Mouse (Mus musculus): ENCODE results near the gene Camk2b. TPM values are rescaled to one million over a fixed set of nuclear protein-coding genes. Genes with fewer than 3 reads are reported as not detected.
A peak's percentile ranks its signal among the peaks of the same experiment; 100 is the strongest.

The Camk2b gene
- polyA plus RNA-seq, 1 experiment from 2014 or later = 51.6 TPM

- Histone ChIP-seq H3K36me3 (ENCODE audit: control insufficient read depth, insufficient read depth, low read length) (no peaks in the 10 kb centered on the region), H3K4me1 (ENCODE audit: control insufficient read depth, insufficient read depth, low read length) (peaks cover 14% of the 10 kb centered on the region)
- WGBS = 82% methylated on average over 9 of the region's 9 CpGs
These were observed 64.0 kb downstream of the Camk2b start for GRCm38 (mm10) chr11:6001981-6002649.

GRCm38 (mm10) chr11:6000961-6001682 lies 65.0 kb downstream of the Camk2b start:
- ATAC-seq = no peak
- no peaks in the 10 kb centered on the region for H3K27me3 ChIP-seq (replicated peaks; ENCODE audit: control insufficient read depth, insufficient read depth, low read length)
- 77% methylated on average over 14 of the region's 14 CpGs for WGBS
- no peaks in the 10 kb centered on the region for H3K9me3 ChIP-seq (replicated peaks; ENCODE audit: control insufficient read depth, low read length)
- 0 out of 2 replicates have a peak overlapping the region, but pooled peaks have one; percentile 55 for H3K27ac ChIP-seq (ENCODE audit: low read depth, low read length)
- peaks cover 14% of the 10 kb centered on the region for H3K4me1 ChIP-seq (ENCODE audit: control insufficient read depth, insufficient read depth, low read length)
- peak overlapping the region; percentile 25; the same call in 1 of the 2 replicates for H3K9ac ChIP-seq (ENCODE audit: low read length)
- H3K4me2 ChIP-seq (ENCODE audit: low read length) = no peak overlapping the region
- no peak overlapping the region for H3K4me3 ChIP-seq (ENCODE audit: low read depth, low read length)
- H3K36me3 ChIP-seq (ENCODE audit: control insufficient read depth, insufficient read depth, low read length) = no peaks in the 10 kb centered on the region
- no peak for DNase-seq (ENCODE audit: low spot score)

More at GRCm38 (mm10) chr11:6001981-6002649, 64.0 kb downstream of the Camk2b start:
- no peaks in the 10 kb centered on the region for H3K9me3 ChIP-seq (replicated peaks; ENCODE audit: control insufficient read depth, low read length)
- ATAC-seq = no peak
- H3K27ac ChIP-seq (ENCODE audit: low read depth, low read length) = no peak overlapping the region
- no peak overlapping the region for H3K4me3 ChIP-seq (ENCODE audit: low read depth, low read length)
- no peak for DNase-seq (ENCODE audit: low spot score)
- H3K27me3 ChIP-seq (replicated peaks; ENCODE audit: control insufficient read depth, insufficient read depth, low read length) = no peaks in the 10 kb centered on the region
- H3K9ac ChIP-seq (ENCODE audit: low read length) = no peak overlapping the region
- H3K4me2 ChIP-seq (ENCODE audit: low read length) = no peak overlapping the region

GRCm38 (mm10) chr11:5999832-6000771 lies 66.1 kb downstream of the Camk2b start:
- Histone ChIP-seq H3K4me3 (ENCODE audit: low read depth, low read length) (no peak overlapping the region), H3K4me2 (ENCODE audit: low read length) (peak overlapping the region; percentile 12; the same call in 1 of the 2 replicates), H3K4me1 (ENCODE audit: control insufficient read depth, insufficient read depth, low read length) (peaks cover 14% of the 10 kb centered on the region), H3K36me3 (ENCODE audit: control insufficient read depth, insufficient read depth, low read length) (no peaks in the 10 kb centered on the region), H3K9ac (ENCODE audit: low read length) (peak overlapping the region; percentile 25; the same call in 1 of the 2 replicates), H3K27ac (ENCODE audit: low read depth, low read length) (peak overlapping the region; percentile 76), H3K27me3 (replicated peaks; ENCODE audit: control insufficient read depth, insufficient read depth, low read length) (no peaks in the 10 kb centered on the region), H3K9me3 (replicated peaks; ENCODE audit: control insufficient read depth, low read length) (no peaks in the 10 kb centered on the region)
- ATAC-seq (peak; percentile 92), DNase-seq (ENCODE audit: low spot score) (peak; percentile 88)
- WGBS = 6% methylated on average over 8 of the region's 8 CpGs

GRCm38 (mm10) chr11:5998472-5998871 lies 67.7 kb downstream of the Camk2b start:
- DNase-seq (ENCODE audit: low spot score) (no peak), ATAC-seq (no peak)
- no peak overlapping the region for H3K9ac ChIP-seq (ENCODE audit: low read length)
- H3K4me1 ChIP-seq (ENCODE audit: control insufficient read depth, insufficient read depth, low read length) = peaks cover 14% of the 10 kb centered on the region
- H3K27ac ChIP-seq (ENCODE audit: low read depth, low read length) = no peak overlapping the region
- H3K4me3 ChIP-seq (ENCODE audit: low read depth, low read length) = no peak overlapping the region
- WGBS = 96% methylated on average over 2 of the region's 2 CpGs
- H3K27me3 ChIP-seq (replicated peaks; ENCODE audit: control insufficient read depth, insufficient read depth, low read length) = no peaks in the 10 kb centered on the region
- H3K36me3 ChIP-seq (ENCODE audit: control insufficient read depth, insufficient read depth, low read length) = no peaks in the 10 kb centered on the region
- H3K4me2 ChIP-seq (ENCODE audit: low read length) = no peak overlapping the region
- H3K9me3 ChIP-seq (replicated peaks; ENCODE audit: control insufficient read depth, low read length) = no peaks in the 10 kb centered on the region

GRCm38 (mm10) chr11:5995989-5996388 lies 70.2 kb downstream of the Camk2b start:
- Histone ChIP-seq H3K4me1 (ENCODE audit: control insufficient read depth, insufficient read depth, low read length) (peaks cover 14% of the 10 kb centered on the region), H3K4me2 (ENCODE audit: low read length) (no peak overlapping the region), H3K36me3 (ENCODE audit: control insufficient read depth, insufficient read depth, low read length) (no peaks in the 10 kb centered on the region), H3K9me3 (replicated peaks; ENCODE audit: control insufficient read depth, low read length) (no peaks in the 10 kb centered on the region), H3K9ac (ENCODE audit: low read length) (no peak overlapping the region), H3K27me3 (replicated peaks; ENCODE audit: control insufficient read depth, insufficient read depth, low read length) (no peaks in the 10 kb centered on the region), H3K27ac (ENCODE audit: low read depth, low read length) (no peak overlapping the region), H3K4me3 (ENCODE audit: low read depth, low read length) (no peak overlapping the region)
- DNase-seq (ENCODE audit: low spot score) = peak; percentile 86
- 10% methylated on average over 8 of the region's 8 CpGs for WGBS
- peak; percentile 57 for ATAC-seq

- Histone ChIP-seq H3K4me3 (ENCODE audit: low read depth, low read length) (no peak overlapping the region), H3K9me3 (replicated peaks; ENCODE audit: control insufficient read depth, low read length) (no peaks in the 10 kb centered on the region), H3K4me1 (ENCODE audit: control insufficient read depth, insufficient read depth, low read length) (peaks cover 4% of the 10 kb centered on the region; the same call in 1 of the 2 replicates), H3K4me2 (ENCODE audit: low read length) (no peak overlapping the region), H3K9ac (ENCODE audit: low read length) (no peak overlapping the region), H3K27ac (ENCODE audit: low read depth, low read length) (no peak overlapping the region), H3K27me3 (replicated peaks; ENCODE audit: control insufficient read depth, insufficient read depth, low read length) (no peaks in the 10 kb centered on the region), H3K36me3 (ENCODE audit: control insufficient read depth, insufficient read depth, low read length) (no peaks in the 10 kb centered on the region)
- DNase-seq (ENCODE audit: low spot score) = no peak
- 72% methylated on average over 3 of the region's 3 CpGs for WGBS
- no peak for ATAC-seq
These were observed 71.3 kb downstream of the Camk2b start for GRCm38 (mm10) chr11:5994880-5995279.

- Histone ChIP-seq H3K4me2 (ENCODE audit: low read length) (no peak overlapping the region), H3K36me3 (ENCODE audit: control insufficient read depth, insufficient read depth, low read length) (no peaks in the 10 kb centered on the region), H3K4me1 (ENCODE audit: control insufficient read depth, insufficient read depth, low read length) (no peaks in the 10 kb centered on the region), H3K9me3 (replicated peaks; ENCODE audit: control insufficient read depth, low read length) (no peaks in the 10 kb centered on the region), H3K4me3 (ENCODE audit: low read depth, low read length) (no peak overlapping the region), H3K27ac (ENCODE audit: low read depth, low read length) (no peak overlapping the region), H3K9ac (ENCODE audit: low read length) (no peak overlapping the region), H3K27me3 (replicated peaks; ENCODE audit: control insufficient read depth, insufficient read depth, low read length) (no peaks in the 10 kb centered on the region)
- 90% methylated on average over 5 of the region's 5 CpGs for WGBS
- DNase-seq (ENCODE audit: low spot score) (no peak), ATAC-seq (no peak)
These were observed 72.0 kb downstream of the Camk2b start for GRCm38 (mm10) chr11:5994212-5994611.

GRCm38 (mm10) chr11:5990910-5991309 lies 75.3 kb downstream of the Camk2b start:
- Histone ChIP-seq H3K4me1 (ENCODE audit: control insufficient read depth, insufficient read depth, low read length) (no peaks in the 10 kb centered on the region), H3K4me2 (ENCODE audit: low read length) (no peak overlapping the region), H3K27me3 (replicated peaks; ENCODE audit: control insufficient read depth, insufficient read depth, low read length) (no peaks in the 10 kb centered on the region), H3K36me3 (ENCODE audit: control insufficient read depth, insufficient read depth, low read length) (no peaks in the 10 kb centered on the region), H3K9me3 (replicated peaks; ENCODE audit: control insufficient read depth, low read length) (no peaks in the 10 kb centered on the region), H3K4me3 (ENCODE audit: low read depth, low read length) (no peak overlapping the region), H3K27ac (ENCODE audit: low read depth, low read length) (no peak overlapping the region), H3K9ac (ENCODE audit: low read length) (no peak overlapping the region; the same call in 1 of the 2 replicates)
- DNase-seq (ENCODE audit: low spot score) (peak; percentile 73), ATAC-seq (no peak)
- 29% methylated on average over 4 of the region's 4 CpGs for WGBS
